Mouse (Mus musculus) monocyte, adult 59 days (primary cell): Measurements from ENCODE around the gene Plin5. TPM values are rescaled to one million over a fixed set of nuclear protein-coding genes. Genes with fewer than 3 reads are reported as not detected.

ENCODE experiments used
- total RNA-seq, 2 experiments: library from RNA; stranded (reverse); gene quantifications; one replicate each; pipeline ENCODE4 v1.2.4; 2023

The Plin5 gene
- total RNA-seq: not detected

DNA sequence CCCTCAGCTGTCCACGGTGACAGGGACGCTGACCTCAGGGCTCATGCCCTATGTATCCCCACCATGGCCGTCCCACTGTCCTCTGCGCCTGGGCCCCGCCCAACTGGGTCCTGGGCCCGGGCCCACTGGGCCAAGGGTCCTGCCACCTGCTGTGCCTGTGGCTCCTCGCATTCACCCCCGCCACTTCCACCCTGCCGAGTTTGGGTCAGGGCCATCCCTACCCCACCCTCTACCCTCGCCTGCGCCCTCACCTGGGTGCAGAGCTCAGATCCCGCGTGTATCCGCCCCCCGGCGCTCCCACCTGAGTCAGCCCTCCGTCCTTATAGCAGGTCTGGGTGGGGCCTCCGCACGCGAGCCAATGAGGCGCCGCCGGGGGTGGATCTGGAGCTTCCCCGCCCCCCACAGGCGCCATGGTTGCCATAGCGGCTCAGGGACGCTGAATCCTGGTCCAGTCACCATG, at the start of gene Plin5:
Gene Plin5 (minus strand): TSS at position 346 of the 460 bp plus-strand sequence.

GRCm38 (mm10) chr17:56162231-56162774, 44.9 kb upstream of the Plin5 start, which contains the start of gene Tnfaip8l1:
Gene Tnfaip8l1 (plus strand): TSS chr17:56162477.

GRCm38 (mm10) chr17:56139858-56140595, 22.6 kb upstream of the Plin5 start, which contains the start of gene Sema6b:
Gene Sema6b (minus strand): TSS chr17:56140343.

DNA sequence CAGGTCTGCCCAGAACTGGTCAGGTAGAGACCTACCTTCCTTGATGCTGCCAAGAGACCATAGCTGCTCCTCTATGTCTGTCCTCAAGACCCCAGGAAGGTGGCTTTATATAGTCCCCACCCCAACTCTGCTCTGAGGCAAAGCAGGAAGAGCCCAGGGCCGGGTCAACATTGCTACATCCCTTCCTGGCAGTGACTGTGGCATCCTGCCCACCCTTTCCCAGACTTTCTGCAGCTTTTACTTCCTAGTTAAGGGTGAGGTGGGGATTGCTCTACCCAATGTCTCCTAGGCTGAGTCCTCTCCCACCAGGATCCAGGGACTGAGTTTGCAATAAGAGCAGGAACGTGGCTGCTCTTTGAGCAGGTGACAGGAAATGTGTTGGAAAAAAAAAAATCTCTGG, 4.4 kb upstream of the Plin5 start, which contains the start of gene Lrg1:
Gene Lrg1 (minus strand): TSS at position 176 of the 400 bp plus-strand sequence.

DNA sequence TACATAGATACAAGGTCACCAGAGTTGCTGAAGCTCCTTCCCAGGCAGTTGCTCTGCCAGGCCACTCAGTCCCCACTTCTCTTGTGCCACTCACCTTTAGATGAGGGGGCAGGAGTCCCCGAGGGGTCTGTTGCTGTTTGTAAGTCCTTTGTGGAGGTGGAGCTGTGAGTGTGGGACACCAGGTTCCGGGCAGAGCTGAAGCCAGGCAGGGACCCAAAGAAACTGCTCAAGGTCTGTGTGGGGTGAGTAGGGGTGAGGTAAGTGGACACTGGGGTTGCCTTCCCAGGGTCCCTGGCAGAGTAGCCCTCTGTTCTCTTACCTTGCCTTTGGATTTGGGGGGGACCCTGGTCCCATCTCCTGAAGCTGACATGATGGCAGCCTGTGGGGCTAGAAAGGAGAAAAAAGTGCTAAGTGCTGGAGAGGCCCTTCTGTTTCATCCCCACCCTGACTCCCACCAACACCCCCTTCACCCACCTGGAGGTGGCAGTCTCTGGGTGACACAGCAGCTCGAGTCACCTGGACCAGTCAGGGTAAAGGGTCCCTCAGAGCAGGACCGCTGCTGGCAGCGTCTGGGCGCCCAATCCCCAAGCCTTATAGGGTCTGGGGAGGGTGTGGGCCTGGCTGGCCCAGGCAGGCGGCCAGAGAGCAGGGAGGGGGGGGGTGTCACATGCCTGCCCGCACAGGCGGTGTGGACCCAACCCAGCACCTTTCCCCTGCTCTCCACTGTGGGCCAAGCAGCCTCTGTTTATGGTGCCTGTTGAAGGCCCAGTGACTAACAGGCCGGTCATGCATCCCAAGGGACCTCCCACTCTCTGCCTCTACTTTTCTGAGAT, 8.0 kb downstream of the Plin5 start, which contains the start of gene Plin4:
Gene Plin4 (minus strand): TSS at position 585 of the 833 bp plus-strand sequence.

DNA sequence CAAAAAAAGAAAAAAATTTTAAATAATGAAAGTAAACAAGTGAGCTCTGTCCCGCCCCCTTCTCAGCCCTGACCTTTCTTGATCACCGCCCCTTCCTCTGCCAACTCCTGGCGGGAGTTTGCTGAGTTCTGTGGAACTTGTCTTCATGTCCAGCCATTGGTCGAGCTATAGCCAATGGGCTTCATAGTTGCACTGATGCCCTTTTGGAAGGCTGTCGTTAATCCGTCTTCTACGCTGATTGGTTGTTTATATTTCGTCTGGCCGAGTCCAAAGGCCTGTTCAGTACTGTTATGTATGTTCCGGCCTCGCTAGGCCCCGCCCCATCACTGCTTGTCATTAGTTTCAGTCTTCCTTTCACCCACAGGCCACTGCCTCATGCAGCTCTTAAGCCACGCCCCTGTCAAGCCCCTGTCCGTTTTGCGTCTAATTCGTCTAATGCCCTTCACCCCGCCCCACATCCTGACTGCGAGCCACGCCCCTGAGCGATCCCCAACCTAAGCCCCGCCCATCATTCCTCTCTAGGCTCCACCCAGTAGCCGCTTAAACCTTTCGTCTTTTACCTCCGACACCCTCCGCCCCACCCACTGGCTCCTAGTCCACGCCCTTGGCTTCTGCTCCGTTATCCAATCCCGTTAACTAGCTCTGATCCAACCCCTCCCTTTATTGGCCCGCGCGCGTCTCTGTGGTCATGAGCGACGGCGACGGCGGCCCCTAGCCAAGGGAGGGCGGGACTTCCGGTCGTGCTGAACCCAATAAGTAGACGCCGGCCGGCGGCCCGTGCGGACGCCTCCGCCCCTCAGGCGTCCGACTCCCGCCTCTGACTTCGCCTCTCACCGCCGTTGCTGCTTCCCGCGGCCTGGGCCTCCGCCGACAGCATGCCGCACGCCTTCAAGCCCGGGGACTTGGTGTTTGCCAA, 38.3 kb downstream of the Plin5 start, which contains the start of gene Hdgfl2:
Gene Hdgfl2 (plus strand): TSS at position 755 of the 916 bp plus-strand sequence.

DNA sequence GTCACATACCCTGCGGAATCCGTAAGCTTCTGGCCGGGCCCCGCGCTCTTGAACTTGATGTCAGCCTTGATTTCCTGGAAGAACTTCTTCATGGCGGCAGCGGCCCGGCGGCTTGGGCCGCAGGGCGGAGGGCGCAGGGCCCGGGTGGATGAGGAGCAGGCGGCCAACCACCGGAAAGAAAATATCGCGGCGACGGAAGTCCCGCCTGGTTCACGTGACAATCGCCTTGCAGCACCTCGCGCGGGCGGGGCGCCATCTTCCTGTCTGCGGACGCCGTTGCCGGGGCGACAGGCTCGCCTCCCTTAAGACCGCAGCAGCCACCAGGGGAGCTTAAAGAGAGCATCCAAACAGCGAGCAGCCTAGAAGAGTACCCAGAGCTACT, 42.6 kb downstream of the Plin5 start, which contains the start of gene Ubxn6:
Gene Ubxn6 (minus strand): TSS at position 202 of the 382 bp plus-strand sequence.

Other genes with a start within 250 kb of the Plin5 start
- gene Zfp119a, start 238.7 kb downstream of the Plin5 start, total RNA-seq: 1 to 10 TPM; 3.9 to 5.7 TPM
- gene Zfp959, start 225.5 kb downstream of the Plin5 start, total RNA-seq: 10 to 100 TPM in 1 of 2 experiments, 1 to 10 TPM in 1; 5.7 to 10.1 TPM
- gene Zfp119b, start 168.1 kb downstream of the Plin5 start, total RNA-seq: 1 to 10 TPM; 3.8 to 4.3 TPM
- gene Ebi3, start 165.0 kb downstream of the Plin5 start, total RNA-seq: 100 to 1,000 TPM; 104 to 106 TPM
- gene Yju2, start 158.5 kb downstream of the Plin5 start, total RNA-seq: 10 to 100 TPM; 23.3 to 30.4 TPM
- gene Shd, start 147.1 kb downstream of the Plin5 start, total RNA-seq: 1 to 10 TPM in 1 of 2 experiments, under 1 TPM in 1; 0.88 to 1.3 TPM
- not detected for gene Fsd1, start 131.1 kb downstream of the Plin5 start, total RNA-seq
- 1 to 10 TPM in 1 of 2 experiments, under 1 TPM in 1; 0.76 to 1.3 TPM for gene Stap2, start 112.0 kb downstream of the Plin5 start, total RNA-seq
- gene Mpnd, start 111.9 kb downstream of the Plin5 start, total RNA-seq: 10 to 100 TPM; 42.0 to 43.1 TPM
- 10 to 100 TPM; 50.9 to 57.1 TPM for gene Sh3gl1, start 81.0 kb downstream of the Plin5 start, total RNA-seq
- gene Chaf1a, start 77.2 kb downstream of the Plin5 start, total RNA-seq: 1 to 10 TPM; 1.6 to 2.1 TPM
- 10 to 100 TPM; 41.1 to 44.6 TPM for gene Ubxn6, start 42.6 kb downstream of the Plin5 start, total RNA-seq
- 10 to 100 TPM; 48.3 to 48.7 TPM for gene Hdgfl2, start 38.0 kb downstream of the Plin5 start, total RNA-seq
- not detected for gene Plin4, start 7.8 kb downstream of the Plin5 start, total RNA-seq
- 1 to 10 TPM in 1 of 2 experiments, not detected in 1; 3.7 TPM for gene Lrg1, start 4.4 kb upstream of the Plin5 start, total RNA-seq
- gene Sema6b, start 22.7 kb upstream of the Plin5 start, total RNA-seq: 1 to 10 TPM; 2.7 to 3.7 TPM
- under 1 TPM; 0.33 to 0.39 TPM for gene Tnfaip8l1, start 44.9 kb upstream of the Plin5 start, total RNA-seq
- 10 to 100 TPM; 43.5 to 54.0 TPM for gene Mydgf, start 66.3 kb upstream of the Plin5 start, total RNA-seq
- gene Dpp9, start 101.3 kb upstream of the Plin5 start, total RNA-seq: 10 to 100 TPM; 38.8 to 43.3 TPM
- gene Fem1a, start 139.2 kb upstream of the Plin5 start, total RNA-seq: 10 to 100 TPM; 17.3 to 18.1 TPM
- 10 to 100 TPM; 25.5 to 30.4 TPM for gene Ticam1, start 159.2 kb upstream of the Plin5 start, total RNA-seq
- gene Plin3, start 175.3 kb upstream of the Plin5 start, total RNA-seq: 10 to 100 TPM; 24.0 to 26.1 TPM
- gene Arrdc5, start 182.7 kb upstream of the Plin5 start, total RNA-seq: not detected
- 1 to 10 TPM; 1.5 to 2.3 TPM for gene Uhrf1, start 185.7 kb upstream of the Plin5 start, total RNA-seq
- gene Kdm4b, start 208.5 kb upstream of the Plin5 start, total RNA-seq: 10 to 100 TPM; 30.1 to 31.2 TPM